Mouse (Mus musculus) layer of hippocampus, adult 8-10 months (tissue): ENCODE results near the gene Ocm. TPM values are rescaled to one million over a fixed set of nuclear protein-coding genes. Genes with fewer than 3 reads are reported as not detected.
"Not testable (repeated sequence)": the region's sequence is repeated elsewhere in the genome, so short reads cannot be mapped to it uniquely, and the experiment has no call there.

Experiments used
- DNase-seq, 2 experiments: peaks; one replicate each; pipeline ENCODE4 v3.0.0; 2022; ENCODE audit warnings: low spot score in 2 of 2
- total RNA-seq, 4 experiments: library from RNA; stranded (reverse); gene quantifications; 2 replicates each; pipeline ENCODE4 v1.2.4; 2022

The Ocm gene
- total RNA-seq: not detected

DNA sequence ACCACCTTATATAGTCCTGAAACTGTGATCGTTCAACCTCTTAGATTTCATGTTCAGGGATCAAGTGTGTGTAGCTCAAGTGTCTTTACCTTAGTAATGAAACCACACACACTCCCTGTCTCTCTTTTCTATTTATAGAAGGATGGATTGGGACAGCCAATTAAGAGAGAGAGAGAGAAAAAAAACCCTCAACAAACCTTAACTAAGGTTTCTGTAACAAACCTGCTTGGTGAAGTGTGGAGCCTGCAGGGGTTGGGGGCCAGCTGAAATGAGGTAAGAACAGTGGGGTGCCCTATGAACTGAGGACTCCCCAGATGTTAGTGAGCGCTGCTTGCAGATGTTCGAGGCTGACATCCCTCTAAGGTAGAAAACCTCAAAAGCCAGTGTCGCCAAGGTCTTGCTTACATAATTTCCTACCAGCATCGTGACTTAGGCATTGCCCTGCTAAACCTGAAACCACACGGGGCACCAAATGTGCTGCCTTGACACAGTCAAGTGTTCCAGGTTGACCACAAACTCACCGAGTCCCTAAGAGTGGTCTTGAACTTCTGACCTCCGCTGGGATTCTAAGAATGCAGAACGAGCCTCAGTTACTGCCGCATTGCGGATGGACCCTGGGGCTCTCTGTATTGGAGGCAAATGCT lies at the start of gene Ocm:
Gene Ocm, minus strand, starts transcription at position 51 of the 644 bp plus-strand sequence.
- DNase-seq: no peak

DNA sequence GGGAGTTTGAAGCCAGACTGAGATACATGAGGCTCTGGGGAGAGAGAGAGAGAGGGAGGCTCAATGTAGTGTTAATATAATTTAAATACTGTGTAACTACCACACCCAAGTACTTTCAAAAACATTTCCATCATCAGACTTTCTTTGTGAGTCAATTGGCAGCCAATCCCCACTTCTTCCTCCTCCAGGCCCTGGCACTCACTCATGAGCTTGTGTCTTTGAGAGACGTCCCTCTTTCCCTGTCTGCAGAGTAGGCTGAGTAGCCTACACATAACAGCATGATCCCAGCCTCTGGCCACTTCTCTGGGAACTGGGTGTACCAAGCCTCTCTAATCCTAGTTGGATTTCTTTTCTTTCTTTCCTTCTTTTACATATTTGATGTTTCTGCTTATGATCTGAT lies 44.8 kb upstream of the Ocm start:
- no peak for DNase-seq

DNA sequence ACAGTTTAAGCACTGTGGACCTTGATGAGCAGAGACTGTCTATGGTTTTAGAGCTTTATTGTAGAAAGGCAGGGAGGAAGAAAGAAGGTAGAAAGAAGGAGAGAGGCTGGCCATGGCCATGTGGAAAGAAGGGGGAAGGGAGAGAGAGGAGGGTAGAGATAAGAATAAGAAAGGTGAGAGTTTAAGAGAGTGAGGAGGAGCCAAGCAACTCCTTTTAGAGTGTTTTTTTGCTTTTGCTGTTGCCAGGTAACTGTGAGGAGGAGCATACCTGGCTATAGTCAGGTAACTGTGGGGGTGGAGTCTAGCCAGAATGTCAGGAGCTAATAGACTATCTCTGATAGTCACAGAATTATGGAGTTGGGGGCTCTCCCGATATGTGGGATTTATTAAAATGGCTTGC lies 43.6 kb upstream of the Ocm start:
- DNase-seq: no peak

DNA sequence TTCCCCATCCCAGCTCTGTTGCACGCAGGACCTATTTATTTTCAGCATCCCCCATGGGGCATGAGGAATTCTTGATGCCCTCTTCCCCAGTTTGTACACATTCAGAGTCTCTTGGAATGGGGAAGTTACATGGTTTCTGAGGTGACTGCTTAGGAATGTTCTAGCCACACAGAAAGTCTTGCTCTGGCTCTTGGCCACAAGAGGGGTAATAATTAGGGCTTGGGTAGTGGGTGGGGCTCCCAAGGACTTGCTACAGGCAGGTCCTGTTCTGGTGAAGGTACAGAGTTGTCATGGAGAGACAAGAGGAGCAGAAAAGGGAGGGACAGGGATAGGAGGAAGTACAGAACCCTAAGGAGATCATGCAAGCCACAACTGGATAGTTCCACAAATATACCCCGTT lies 39.6 kb upstream of the Ocm start:
- DNase-seq: no peak

DNA sequence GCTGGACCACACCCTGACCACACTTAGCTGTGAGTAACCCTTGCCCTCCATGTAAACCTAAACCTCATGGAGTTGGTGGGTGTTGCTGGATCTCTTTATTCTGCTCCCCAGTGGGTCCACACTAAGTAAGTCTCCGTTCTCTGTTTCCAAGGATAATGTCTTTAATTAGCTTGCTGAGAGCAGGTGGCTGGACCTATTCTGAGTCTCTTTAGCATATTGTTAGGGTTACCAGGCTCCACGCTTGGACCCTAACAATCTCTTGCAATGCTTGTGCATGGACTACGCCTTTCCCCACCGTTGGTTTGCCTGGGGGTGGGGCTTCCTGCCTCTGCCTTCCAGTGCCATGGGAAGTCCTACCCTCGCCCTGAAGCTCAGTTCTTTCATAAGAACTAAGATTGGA lies 37.6 kb upstream of the Ocm start:
- DNase-seq: no peak

DNA sequence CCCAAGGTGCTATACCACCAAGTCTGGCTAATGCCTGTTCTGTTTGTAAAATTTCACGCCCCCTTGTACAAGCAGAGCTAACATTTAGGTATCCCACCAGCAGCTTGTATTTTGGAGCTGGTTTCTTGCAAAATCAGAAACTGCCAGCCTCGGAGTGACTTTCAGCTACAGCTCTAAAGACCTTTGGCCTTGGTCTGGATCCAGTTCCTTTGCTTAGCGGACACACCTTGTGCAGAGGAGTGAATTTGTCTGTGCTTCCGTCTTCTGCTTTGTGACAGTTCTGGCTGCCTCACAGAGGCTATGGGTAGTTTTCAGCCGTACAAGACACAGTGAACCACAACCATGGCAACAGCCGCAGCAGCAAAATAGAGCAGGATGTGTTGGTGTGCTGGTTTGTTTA lies 27.9 kb upstream of the Ocm start:
- DNase-seq: no peak

DNA sequence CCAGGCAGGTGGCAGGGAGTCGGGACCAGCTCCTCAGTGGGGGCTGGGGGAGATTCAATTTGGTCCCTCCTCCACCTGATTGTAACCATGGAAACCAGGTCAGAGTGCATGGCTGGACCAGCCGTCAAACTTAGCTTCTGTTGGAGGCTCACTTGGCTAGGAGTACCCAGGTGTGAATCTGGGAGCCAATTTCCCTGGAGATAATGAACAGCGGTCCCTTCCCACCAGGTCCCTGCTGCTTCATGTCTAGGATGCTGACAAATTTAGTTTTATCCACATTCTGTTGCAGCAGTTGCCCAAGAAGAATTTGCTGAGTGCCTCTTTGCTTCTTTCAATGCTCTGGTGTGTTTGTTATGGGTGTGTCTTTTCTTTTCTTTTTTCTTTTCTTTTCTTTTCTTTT lies 27.0 kb upstream of the Ocm start:
- no peak for DNase-seq

DNA sequence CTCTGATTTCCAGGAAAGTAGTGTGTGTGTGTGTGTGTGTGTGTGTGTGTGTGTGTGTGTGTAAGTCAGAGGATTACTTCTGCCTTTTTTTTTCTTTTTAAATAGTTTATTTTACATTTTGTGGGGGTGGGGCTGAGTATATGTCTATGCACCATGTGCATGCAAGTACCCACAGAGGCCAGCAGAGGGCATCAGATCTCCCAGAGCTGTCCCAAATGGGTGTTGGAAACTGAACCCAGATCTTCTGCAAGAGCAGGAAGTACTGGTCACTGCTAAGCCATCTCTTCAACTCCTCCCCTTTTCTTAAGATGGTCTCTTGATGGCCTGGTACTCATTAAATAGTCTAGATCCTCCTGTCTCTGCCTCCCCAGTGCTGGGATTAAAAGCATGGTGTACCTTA lies 24.8 kb upstream of the Ocm start:
- no peak for DNase-seq

DNA sequence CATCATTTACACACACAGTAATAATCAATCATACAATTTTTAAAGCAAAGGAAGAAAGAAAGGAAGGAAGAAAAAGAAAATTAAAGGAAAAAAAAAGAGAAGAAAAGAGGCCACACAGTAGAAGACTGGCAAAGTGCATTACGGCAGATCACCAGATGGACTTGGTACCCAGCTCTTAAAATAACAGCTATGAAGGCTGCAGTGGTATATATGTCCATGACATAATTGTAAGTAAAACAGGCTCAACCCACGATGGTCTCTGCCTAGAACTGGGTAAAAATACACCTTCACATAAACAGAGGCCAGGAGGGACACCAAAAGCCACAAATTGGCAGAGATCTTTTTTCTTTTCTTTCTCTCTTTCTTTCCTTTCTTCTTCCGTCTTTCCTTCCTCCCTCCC lies 23.4 kb upstream of the Ocm start:
- DNase-seq: no peak

DNA sequence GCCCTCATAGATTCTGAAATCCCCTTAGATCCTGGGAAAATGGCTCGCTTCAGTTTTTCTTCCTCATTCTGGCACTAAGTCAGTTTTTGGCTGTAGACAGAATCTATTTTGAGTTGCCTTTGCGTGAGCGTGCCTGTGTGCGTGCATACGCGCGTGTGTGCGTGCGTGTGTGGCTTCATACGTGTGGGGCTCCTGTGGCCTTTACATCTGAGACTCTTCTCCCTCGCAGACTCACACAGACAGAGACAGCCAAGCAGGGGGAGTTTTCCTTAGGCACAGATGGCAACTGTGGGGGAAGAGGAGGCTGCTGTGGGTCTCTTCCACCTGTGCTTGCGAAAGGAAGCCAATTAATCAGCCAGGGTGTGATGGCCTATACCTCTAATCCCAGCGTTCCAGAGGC lies 20.9 kb upstream of the Ocm start:
- DNase-seq: peak; percentile 30 to 52

DNA sequence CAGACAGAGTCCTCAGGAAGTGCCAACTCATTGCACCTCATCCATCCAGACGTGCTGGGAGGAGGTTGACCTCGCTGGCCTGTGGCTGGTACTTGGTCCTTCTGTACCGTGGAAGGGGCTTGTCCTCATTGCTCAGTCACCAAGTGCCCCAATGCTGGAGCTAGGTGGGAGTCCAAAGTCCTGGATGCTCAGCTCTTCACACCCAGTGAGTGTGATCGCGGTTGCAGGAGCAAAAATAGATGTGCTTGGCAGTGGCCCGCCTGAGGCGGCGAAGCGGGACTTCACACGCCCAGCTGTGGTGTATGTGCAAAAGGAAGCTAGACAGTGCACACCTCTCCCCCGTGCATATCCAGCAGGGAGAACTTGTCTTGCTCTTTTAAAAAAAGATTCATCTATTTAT lies 16.7 kb upstream of the Ocm start:
- no peak for DNase-seq

DNA sequence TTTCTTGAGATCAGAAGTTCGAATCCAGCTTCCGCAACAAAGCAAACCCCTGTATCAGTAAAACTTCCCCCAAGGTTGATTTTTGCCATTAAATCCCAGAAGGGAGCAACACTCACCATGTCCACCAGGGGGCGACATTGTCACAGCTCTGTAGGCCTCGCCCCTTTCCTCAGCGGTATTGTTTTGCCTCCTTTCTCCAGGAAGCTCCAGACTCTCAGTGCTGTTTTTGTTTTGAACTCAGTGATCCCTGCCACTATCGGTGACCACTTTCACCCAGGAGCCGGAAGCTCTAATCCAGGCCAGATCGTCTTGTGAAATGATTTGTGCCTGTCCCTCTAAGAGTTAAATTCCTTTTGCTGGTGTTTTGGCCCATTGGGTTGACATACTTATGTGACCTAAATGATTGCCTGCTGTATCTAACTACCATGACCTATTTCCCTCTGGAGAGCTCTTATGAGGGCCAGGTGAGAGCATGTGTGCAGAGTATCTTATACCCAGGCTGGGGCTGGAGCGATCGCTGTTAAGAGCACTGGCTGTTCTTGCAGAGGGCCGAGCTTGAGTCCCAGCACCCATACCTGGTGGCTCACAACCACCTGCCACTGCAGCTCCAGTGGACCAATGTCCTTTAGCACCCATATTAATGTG lies 14.4 kb upstream of the Ocm start:
- DNase-seq: peak; percentile 33 to 76

DNA sequence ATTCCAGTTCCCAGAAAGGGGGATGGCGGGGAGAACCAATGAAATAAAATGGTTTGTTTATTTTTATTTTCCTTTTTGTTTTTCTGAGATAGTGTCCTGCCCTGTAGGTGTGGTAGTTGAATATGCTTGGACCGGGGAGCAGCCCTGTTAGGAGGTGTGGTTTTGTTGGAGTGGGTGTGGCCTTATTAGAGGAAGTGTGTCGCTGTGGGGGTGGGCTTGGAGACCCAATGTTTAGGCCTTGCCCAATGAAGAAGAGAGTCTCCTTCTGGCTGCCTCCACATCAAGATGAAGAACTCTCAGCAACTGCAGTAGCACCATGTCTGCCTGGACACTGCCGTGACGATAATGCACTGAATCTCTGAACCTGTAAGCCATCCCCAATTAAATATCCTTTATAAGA lies 13.4 kb upstream of the Ocm start:
- DNase-seq: no peak

DNA sequence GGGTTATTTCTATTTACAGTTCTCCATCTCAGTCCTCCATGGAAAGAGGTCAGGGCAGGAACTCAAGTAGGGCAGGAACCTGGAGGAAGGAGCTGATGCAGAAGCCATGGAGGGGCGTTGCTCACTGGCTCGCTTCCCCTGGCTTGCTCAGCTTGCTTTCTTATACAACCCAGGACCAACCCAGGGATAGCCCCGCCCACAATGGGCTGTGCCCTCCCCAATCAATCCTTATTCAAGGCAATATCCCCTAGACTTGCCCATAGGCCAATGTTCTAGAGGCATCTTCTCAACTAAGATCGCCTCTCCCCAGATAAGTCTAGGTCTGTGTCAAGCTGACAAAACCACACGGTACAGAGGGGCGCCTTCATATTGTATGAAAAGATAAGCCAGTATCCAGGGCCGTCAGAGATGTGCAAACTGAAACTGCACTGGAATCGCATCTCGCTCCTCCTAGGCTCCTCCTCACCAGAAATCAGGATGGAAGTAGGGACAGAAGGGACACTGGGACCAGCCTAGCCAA lies 12.7 kb upstream of the Ocm start:
- DNase-seq: no peak

DNA sequence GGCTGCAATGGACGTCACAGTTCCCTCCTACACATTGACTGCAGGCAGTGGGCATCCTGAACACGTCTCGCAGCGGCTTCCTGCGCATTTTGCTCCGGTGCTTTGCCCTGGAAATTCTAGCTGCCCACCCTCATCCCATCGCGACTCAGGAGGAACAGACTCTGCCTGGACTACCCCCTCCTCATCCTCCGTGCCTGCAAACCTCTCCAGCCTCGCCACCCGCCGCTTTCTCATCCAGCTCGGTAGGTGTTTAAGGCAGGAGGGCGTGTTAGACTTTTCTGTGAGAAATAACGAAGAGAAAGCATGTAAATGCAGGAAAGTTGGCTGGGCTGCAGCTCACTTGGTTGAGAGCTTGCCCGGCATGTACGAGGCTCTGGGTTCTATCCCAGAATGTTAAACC lies 10.5 kb upstream of the Ocm start:
- no peak for DNase-seq

DNA sequence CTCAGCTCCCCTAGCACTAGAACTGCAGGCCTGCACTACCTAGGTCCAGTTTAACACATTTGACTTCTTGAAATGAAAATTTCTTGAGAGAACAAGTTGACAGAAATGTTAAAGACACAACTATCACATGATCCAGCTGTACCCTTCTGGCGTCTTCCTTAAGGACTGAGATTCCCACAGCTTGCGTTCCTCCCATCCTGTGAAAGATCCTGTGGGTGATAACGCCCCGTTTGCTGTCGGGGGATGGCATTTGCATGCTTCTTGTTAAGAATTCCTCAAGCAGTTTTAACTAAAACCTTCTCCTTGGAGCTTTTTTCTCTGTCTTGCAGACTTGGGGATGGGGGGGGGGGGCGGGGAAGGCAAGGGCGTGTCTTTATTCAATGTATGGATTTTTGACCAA lies 8.1 kb upstream of the Ocm start:
- no peak for DNase-seq

DNA sequence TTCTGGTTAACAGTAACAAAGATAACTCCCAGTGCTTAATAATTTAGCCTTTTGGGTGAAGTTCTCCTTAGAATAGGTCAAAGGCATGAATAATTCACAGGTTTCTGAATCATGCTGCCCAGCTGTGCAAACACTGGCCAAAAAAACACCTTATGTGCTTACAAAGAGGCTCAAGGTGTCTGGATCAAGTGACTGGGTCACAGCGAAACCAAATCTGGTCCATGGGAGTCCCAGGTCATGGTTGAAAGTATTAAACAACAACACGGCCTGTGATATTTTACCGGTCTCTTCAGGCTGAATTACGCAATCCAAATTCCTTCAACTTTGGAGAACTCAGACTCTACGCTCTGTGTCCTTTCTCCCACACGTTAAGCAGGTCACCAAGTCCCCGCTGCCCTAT lies 6.0 kb upstream of the Ocm start:
- DNase-seq: no peak

DNA sequence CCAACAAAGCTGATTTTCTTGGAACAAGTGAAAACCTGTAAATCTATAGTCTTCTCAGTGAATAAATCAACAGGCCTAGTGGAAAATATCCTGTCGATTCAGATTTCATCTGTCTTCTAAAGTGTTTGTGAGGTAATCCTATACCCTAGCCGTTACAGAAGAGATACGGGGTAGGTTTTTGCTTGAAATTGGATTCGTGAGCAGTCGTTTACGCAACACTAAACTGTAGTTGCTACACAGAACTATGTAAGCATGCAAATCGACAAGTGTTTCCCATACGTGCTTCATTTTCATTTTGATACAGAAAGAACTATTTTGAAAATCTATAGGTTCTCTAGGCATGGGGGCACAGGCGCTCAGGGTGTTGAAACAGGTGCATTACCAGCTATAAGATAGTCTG lies 10.6 kb downstream of the Ocm start:
- no peak for DNase-seq

DNA sequence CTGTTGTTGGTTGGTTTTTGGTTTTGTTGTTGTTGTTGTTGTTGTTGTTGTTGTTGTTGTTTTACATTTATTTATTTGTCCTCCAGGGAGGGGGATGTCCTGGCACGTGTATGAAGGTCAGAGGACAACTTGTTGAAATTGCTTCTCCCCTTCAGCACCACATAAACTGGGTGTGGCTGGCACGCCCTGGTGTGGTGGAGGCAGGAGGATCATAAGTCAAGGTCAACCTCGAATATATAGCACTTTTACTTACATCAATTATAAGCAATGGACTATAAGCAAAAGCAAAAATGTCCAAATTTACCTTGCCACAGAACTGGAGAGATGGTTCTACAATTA lies 11.2 kb downstream of the Ocm start:
- DNase-seq: no peak

DNA sequence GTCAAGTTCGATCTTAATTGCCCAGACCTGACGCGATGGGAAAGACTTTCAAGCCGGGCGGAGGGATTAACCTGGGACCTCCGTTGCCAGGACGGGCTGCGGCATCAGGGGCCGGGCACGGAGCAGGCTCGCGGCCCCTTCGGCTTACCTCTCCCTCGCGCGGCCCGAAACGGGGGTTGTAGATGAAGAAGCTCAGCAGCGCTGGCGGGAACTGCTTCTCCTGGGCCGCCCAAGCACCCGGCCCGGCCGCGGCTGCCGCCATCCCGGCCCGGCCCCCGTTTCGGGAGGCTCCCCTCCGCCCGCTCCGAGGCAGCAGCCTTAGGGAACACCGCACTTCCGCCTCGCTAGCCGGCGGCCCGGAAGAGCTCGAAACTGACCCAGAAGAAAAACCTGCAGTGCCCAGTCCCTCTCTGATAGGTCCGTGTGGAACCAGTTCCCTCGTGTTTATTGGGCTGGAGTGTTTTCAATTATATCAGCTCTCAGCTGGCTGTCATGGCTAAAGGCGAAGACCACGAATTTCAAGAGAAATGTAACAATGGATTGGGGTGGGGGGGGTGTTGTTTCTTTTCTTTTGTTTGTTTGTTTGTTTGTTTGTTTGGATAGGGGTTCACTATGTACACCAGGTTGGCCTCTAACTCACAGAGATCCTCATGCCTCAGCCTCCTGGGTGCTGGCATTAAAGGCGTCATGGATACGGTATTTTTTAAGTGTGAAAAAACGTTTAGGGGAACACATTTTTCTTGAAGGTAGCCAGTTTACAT lies 11.7 kb downstream of the Ocm start, which contains the start of gene Ccz1:
Gene Ccz1, minus strand, starts transcription at position 327 of the 761 bp plus-strand sequence.
- peak; percentile 51 to 67 for DNase-seq

DNA sequence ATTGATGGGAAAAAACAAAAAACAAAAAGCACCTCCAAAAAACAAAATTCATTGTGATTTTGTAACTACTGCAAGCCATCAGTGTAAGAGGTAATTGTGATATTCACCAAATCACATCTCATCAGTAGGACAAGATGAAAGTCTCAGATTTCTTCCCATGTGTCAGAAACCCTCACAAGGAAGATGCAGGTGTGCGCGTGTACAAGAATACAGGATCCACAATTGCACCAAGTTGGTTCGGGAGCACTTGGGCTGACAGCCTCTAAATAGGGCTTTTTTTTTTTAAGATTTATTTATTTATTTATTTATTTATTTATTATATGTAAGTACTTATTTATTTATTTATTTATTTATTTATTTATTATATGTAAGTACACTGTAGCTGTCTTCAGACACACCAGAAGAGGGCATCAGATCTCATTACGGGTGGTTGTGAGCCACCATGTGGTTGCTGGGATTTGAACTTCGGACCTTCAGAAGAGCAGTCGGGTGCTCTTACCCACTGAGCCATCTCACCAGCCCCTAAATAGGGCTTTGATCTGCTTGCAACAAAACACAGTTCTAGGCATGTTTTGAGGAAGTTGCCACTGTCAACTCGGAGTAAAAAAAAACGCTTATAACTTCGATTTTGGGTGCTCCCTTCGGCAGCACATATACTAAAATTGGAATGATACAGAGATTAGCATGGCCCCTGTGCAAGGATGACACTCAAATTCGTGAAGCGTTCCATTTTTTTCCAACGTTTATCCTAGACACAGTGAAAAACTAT lies 12.9 kb downstream of the Ocm start:
- not testable (repeated sequence) for DNase-seq
